Mouse (Mus musculus): Measurements from ENCODE around the gene Ifitm5. TPM values are rescaled to one million over a fixed set of nuclear protein-coding genes. Genes with fewer than 3 reads are reported as not detected.

Ifitm5 gene
- total and polyA plus RNA-seq, 3 experiments: 0.31 to 1.1 TPM; not detected in 1

DNA sequence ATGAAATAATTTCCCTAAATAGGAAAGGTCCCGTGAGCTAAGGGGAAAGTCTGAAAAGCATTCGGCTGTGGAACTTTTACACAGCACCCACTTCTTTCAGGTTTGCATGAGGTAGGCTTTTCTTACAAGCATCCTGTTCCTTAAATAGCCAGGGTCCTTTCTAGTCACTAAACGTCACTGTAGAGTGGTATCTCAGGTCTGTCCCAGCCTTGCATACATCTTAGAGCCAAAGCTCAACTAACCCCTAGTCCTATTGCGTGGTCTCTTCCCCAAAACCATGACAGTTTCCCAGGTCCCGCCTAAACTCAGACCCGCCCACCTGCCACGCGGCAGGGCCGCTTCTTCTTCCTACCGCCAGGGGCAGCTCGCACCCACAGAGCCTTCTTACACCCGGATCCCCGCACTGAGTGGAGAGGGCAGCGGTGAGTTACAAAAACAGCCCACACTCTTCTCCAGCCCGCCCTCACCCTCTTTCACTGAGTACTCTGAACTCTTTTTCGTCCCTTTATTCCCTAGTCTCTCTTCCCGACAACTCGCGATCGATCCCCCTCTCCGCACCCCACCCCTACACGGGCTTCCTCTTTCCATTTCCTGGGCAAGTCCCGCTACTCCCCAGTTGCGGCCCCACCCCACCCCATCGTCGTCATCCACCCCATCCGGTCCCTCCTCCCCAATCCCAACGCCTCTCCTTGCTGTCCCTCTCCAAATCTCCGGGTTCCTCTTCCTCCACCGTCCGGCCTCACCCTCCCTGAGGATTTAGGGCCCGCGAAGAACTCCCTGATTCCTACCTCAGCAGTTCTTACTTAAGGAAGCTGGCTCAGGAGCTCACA is 8.7 kb downstream of the Ifitm5 start, which contains the start of gene Pgghg (continued):
- TF ChIP-seq GATA1 (IDR thresholded peaks at IDR 0.05; ENCODE audit: low read depth, low read length) (no peak), CHD2 (IDR thresholded peaks at IDR 0.05; ENCODE audit: low read length) (no peak), SIN3A (IDR thresholded peaks at IDR 0.05; ENCODE audit: low read length) (peak; percentile 92), TBP (IDR thresholded peaks at IDR 0.05; ENCODE audit: low read depth, low read length) (peak; percentile 64), ZMIZ1 (IDR thresholded peaks at IDR 0.05; ENCODE audit: low read depth, low read length) (peak; percentile 51; the same call in 1 of the 2 replicates), GABPA (IDR thresholded peaks at IDR 0.05; ENCODE audit: low read depth, low read length) (no peak), ZC3H11A (IDR thresholded peaks at IDR 0.05; ENCODE audit: low read depth, low read length) (no peak), SMC3 (IDR thresholded peaks at IDR 0.05; ENCODE audit: low read depth, low read length) (peak; percentile 22; the same call in 1 of the 2 replicates), USF2 (IDR thresholded peaks at IDR 0.05; ENCODE audit: borderline replicate concordance in 1 of 2, insufficient read depth in 1 of 2, low read depth in 1 of 2, low read length in 2 of 2) (no peak), BHLHE40 (IDR thresholded peaks at IDR 0.05; ENCODE audit: borderline replicate concordance, low read depth, low read length) (no peak), E2F4 (IDR thresholded peaks at IDR 0.05; ENCODE audit: borderline replicate concordance, low read depth, low read length) (peak; percentile 74), MYC (IDR thresholded peaks at IDR 0.05; ENCODE audit: low read depth, low read length) (peak; percentile 97), MAX (IDR thresholded peaks at IDR 0.05; ENCODE audit: low read length) (peak; percentile 93), RCOR1 (IDR thresholded peaks at IDR 0.05; ENCODE audit: low read depth, low read length) (0 out of 2 replicates have a peak, but pooled peaks have one; percentile 16), MYB (IDR thresholded peaks at IDR 0.05; ENCODE audit: low read depth, low read length) (no peak)

DNA sequence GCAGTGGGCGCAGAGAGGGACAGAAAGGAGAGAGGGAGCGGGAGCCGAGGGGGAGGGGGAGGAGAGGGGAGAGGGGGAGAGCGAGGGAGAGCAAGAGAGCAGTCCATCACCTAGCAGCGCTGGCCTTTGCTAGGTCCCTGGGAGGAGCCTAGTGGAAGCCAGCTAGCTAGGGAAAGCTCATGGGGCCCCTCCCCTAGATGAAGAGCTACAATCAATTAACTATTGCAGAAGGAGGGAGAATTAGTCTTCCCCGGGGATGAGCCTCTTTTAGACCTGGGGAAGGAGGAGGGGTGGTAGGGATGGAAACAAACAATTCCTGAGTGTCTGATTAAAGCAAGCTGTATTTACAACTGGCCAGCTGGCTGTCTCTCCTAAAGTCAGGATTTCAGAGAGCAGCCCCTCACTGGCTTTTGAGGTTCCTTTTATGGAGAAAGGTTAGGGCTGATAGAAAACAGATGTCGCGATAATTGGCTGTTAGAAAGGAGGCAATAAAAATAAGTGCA is 10.4 kb downstream of the Ifitm5 start:
- no peak for TF ChIP-seq MEF2A (IDR thresholded peaks at IDR 0.05; ENCODE audit: extremely low read depth, insufficient replicate concordance, low read depth, low read length, poor library complexity, severe bottlenecking)
- TF ChIP-seq EP300 (IDR thresholded peaks at IDR 0.05; ENCODE audit: low read depth in 1 of 2, low read length in 2 of 2): no peak
- no peak for TF ChIP-seq TAL1 (IDR thresholded peaks at IDR 0.05; ENCODE audit: low read length)
- TF ChIP-seq POLR2AphosphoS2 (IDR thresholded peaks at IDR 0.05; ENCODE audit: low read length): no peak
- TF ChIP-seq GABPA (IDR thresholded peaks at IDR 0.05; ENCODE audit: low read depth, low read length): no peak
- no peak for DNase-seq (ENCODE audit: low read depth, low spot score)
- Histone ChIP-seq H3K9ac (ENCODE audit: control insufficient read depth, low read depth, low read length, poor library complexity, severe bottlenecking) (no peak overlapping the region), H3K27me3 (ENCODE audit: control insufficient read depth in 1 of 2, insufficient read depth in 2 of 2, low read length in 2 of 2) (peaks cover 9 to 13% of the 10 kb centered on the region in 2 experiments), H3K4me3 (ENCODE audit: control insufficient read depth in 1 of 2, insufficient read depth in 1 of 2, low read depth in 2 of 2, low read length in 2 of 2) (no peak overlapping the region), H3K36me3 (ENCODE audit: control insufficient read depth in 1 of 2, insufficient read depth in 2 of 2, low read length in 2 of 2) (peaks cover 0 to 8% of the 10 kb centered on the region in 2 experiments; a peak in 2 of 4 replicates), H3K27ac (ENCODE audit: control insufficient read depth, low read depth, low read length) (no peak overlapping the region), H3K79me2 (ENCODE audit: control insufficient read depth, insufficient read depth, low read length, poor library complexity) (peaks cover 1% of the 10 kb centered on the region; the same call in 1 of the 2 replicates), H3K4me1 (ENCODE audit: control insufficient read depth in 1 of 2, insufficient read depth in 2 of 2, low read length in 2 of 2) (peaks cover 8 to 13% of the 10 kb centered on the region in 2 experiments), H3K9me3 (replicated peaks; ENCODE audit: insufficient read depth, low read length) (no peaks in the 10 kb centered on the region)
